Mouse (Mus musculus) hindbrain, embryonic 16.5 days (tissue): ENCODE measurements around the gene Aamp. TPM values are rescaled to one million over a fixed set of nuclear protein-coding genes. Genes with fewer than 3 reads are reported as not detected.
"Not testable (repeated sequence)": the region's sequence is repeated elsewhere in the genome, so short reads cannot be mapped to it uniquely, and the experiment has no call there.

ENCODE experiments used
- ATAC-seq: fragments of 200-750 bp; cut with Nextera tagmentation; 2 replicates; pipeline ENCODE4 v1.8.0; 2017; ENCODE audit warnings: moderate TSS enrichment, moderate library complexity
- H3K27ac ChIP-seq: fragments of 300-500 bp; sonication (generic); 2 replicates; pipeline ENCODE4 v1.5.1; 2014; ENCODE audit warnings: low read depth, mild to moderate bottlenecking, control low read depth, low read length, moderate library complexity
- H3K27me3 ChIP-seq: fragments of 300-500 bp; sonication (generic); replicated peaks from 2 replicates; pipeline ENCODE4 v1.6.1; 2014; ENCODE audit warnings: low read length; ENCODE audit not compliant: control insufficient read depth, insufficient read depth
- H3K36me3 ChIP-seq: fragments of 300-500 bp; sonication (generic); 2 replicates; pipeline ENCODE4 v1.6.1; 2014; ENCODE audit warnings: mild to moderate bottlenecking, low read length, moderate library complexity, mixed read lengths; ENCODE audit not compliant: control insufficient read depth, insufficient read depth
- H3K4me1 ChIP-seq: fragments of 300-500 bp; sonication (generic); 2 replicates; pipeline ENCODE4 v1.6.1; 2014; ENCODE audit warnings: low read depth, low read length; ENCODE audit not compliant: control insufficient read depth, insufficient read depth
- H3K4me2 ChIP-seq: fragments of 300-500 bp; sonication (generic); 2 replicates; pipeline ENCODE4 v1.6.1; 2014; ENCODE audit warnings: mild to moderate bottlenecking, low read length, control low read depth, moderate library complexity
- H3K4me3 ChIP-seq: fragments of 300-500 bp; sonication (generic); 2 replicates; pipeline ENCODE4 v1.5.1; 2014; ENCODE audit warnings: mild to moderate bottlenecking, low read length, control low read depth, moderate library complexity
- H3K9ac ChIP-seq: fragments of 300-500 bp; sonication (generic); 2 replicates; pipeline ENCODE4 v1.6.1; 2014; ENCODE audit warnings: low read depth, mild to moderate bottlenecking, control low read depth, low read length, moderate library complexity
- H3K9me3 ChIP-seq: fragments of 300-500 bp; sonication (generic); 2 replicates; pipeline ENCODE4 v1.6.1; 2014; ENCODE audit warnings: mild to moderate bottlenecking, low read length, moderate library complexity; ENCODE audit not compliant: control insufficient read depth
- WGBS: fragments of 180-500 bp; shearing (Covaris S2); extraction: QIAGEN DNeasy Blood & Tissue Kit; methylation state at CpG from one replicate; pipeline ENCODE4 v1.1.7; 2014; 5-methylcytosine and 5-hydroxymethylcytosine counted together
- polyA plus RNA-seq: library from polyadenylated mRNA; unstranded; fragments of >200 nt; fragmentation: Nextera tagmentation; extraction: Ambion mirVana; gene quantifications from 2 replicates; pipeline ENCODE4 v1.2.1, GENCODE M21; 2015

The Aamp gene
- polyA plus RNA-seq, result 237 and 241 TPM in 2 replicates

DNA sequence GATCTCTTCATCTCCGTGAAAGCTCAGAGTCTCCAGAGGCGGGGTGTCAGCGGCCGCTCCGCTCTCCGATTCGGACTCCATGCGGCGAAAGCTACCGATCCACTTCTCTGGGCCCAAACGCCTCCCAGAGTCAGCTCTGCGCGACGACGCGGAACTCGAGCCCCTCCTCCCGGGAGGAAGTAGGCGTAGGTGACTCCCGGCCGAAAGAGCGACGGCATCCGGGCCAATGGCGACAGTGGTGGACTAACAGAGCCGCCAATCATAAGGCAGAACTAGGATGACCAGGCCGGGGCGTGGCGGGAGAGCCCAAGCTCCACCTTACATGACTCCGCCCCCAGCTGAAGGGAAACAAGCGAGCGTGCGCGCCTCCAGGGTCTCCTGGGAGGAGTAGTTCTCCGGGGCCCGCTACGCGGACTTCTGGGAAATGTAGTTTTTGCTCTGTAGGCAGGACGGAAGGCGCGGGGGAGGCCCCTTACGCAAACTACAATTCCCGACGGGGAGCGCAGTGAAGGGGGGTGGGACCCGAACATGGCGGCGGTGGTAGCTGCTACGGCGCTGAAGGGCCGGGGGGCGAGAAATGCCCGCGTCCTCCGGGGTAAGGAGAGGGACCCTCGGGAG is at the start of gene Aamp, which contains the start of gene Pnkd:
TSS of gene Aamp (minus strand) at position 196 of the 618 bp plus-strand sequence.
TSS of gene Pnkd (plus strand) at position 388 of the 618 bp plus-strand sequence.
- under 1% methylated on average over 56 of the region's 56 CpGs for WGBS
- ATAC-seq, result peak; percentile 97
- H3K36me3 ChIP-seq, result peaks cover 23% of the 10 kb centered on the region
- peak within 1 kb of the TSS; percentile 84 for H3K9ac ChIP-seq
- no peaks in the 10 kb centered on the region for H3K27me3 ChIP-seq
- H3K9me3 ChIP-seq, result no peaks in the 10 kb centered on the region
- H3K4me1 ChIP-seq, result peaks cover 21% of the 10 kb centered on the region
- peak within 1 kb of the TSS; percentile 84 for H3K27ac ChIP-seq
- H3K4me2 ChIP-seq, result peak within 1 kb of the TSS; percentile 90
- peak within 1 kb of the TSS; percentile 86 for H3K4me3 ChIP-seq

DNA sequence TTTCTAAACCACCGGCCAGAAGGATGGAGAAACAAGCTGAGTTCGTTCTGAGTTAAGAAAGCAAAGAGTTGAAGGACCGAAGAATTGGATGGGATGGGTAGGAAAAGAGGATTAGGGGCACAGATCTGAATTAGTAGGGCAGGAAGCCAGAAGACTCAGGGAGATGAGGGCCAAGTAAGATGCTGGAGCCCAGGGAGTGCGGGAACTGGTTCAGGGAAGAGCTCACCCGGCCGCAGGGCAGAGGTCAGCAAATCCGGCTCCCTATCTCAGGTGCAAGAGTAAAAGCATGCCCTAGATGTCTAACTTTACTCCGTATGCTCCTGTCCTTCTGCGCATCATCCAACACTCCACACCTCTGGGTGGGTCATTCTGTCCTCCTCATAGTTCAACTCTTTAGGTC is 48.4 kb upstream of the Aamp start:
- WGBS, result 4% methylated on average over 8 of the region's 9 CpGs
- Histone ChIP-seq H3K36me3 (no peaks in the 10 kb centered on the region; the same call in 1 of the 2 replicates), H3K9me3 (no peaks in the 10 kb centered on the region), H3K9ac (peak overlapping the region; percentile 67), H3K4me2 (peak overlapping the region; percentile 71), H3K4me3 (peak overlapping the region; percentile 53), H3K27me3 (no peaks in the 10 kb centered on the region), H3K4me1 (peaks cover 17% of the 10 kb centered on the region), H3K27ac (peak overlapping the region; percentile 84)
- ATAC-seq, result peak; percentile 6

DNA sequence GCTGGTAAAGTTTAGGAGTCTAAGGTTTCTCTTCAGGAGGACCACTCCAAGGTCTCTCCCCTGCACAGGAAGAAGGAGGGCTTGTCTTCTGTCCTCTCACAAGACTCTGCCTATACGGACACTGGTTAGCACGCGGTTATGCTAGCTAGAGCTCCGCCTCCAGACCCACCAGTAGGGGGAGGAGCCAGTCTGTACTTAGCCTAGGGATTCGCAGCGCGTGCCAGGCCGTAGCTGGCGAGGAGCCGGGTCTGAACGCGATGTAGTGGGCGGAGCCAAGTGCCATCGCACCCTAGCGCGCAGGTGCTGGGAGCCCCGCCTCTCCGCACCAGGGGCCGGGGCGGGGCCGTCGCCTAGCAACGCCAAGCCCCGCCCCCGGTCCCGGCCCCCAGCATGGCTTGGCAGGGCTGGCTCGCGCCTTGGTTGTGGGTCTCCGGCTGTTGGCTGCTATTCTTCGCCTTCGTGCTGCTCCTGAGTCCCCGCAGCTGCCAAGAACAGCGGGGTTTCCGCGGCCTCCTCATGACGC is 47.8 kb upstream of the Aamp start:
- Histone ChIP-seq H3K4me1 (peaks cover 17% of the 10 kb centered on the region), H3K36me3 (no peaks in the 10 kb centered on the region; the same call in 1 of the 2 replicates), H3K9me3 (no peaks in the 10 kb centered on the region), H3K27ac (peak overlapping the region; percentile 84), H3K27me3 (no peaks in the 10 kb centered on the region), H3K9ac (peak overlapping the region; percentile 67), H3K4me2 (peak overlapping the region; percentile 71), H3K4me3 (peak overlapping the region; percentile 53)
- WGBS, result 0% methylated on average over 33 of the region's 36 CpGs
- peak; percentile 96 for ATAC-seq

DNA sequence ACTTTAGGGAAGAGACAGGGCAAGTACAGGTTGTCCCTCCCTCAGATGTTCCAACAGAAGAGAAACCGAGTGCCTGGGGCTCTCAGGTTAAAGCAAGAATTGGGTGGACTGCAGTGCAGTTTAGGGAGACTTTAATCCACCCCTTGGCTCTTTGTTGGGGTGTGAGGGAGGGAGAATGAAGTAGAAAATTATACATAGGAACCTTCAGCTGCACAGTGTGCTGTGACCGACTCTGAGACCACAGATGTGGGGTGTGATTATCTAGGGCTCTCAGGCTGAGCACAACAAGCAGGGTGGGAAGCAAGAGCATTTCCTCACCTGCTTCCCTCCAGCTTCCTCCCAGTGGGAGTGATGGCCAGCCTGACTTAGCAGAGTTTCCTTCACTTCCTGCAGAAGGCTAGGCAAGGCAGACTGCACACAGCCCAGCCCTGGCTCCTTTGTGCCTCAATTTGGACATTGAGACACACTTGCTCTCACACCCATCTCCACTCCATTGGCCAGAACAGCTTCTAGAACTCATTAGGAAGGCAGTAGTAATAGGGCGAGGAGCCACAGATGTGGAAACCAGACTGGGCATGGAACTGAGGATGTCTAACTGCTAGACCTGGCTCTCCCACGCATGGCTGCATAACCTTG is 46.6 kb upstream of the Aamp start:
- H3K4me1 ChIP-seq, result peaks cover 17% of the 10 kb centered on the region
- peak overlapping the region; percentile 84; the same call in 1 of the 2 replicates for H3K27ac ChIP-seq
- H3K4me3 ChIP-seq, result no peak overlapping the region
- no peak overlapping the region for H3K4me2 ChIP-seq
- no peak overlapping the region for H3K9ac ChIP-seq
- WGBS, result 80% methylated on average over 4 of the region's 4 CpGs
- H3K36me3 ChIP-seq, result no peaks in the 10 kb centered on the region; the same call in 1 of the 2 replicates
- H3K27me3 ChIP-seq, result no peaks in the 10 kb centered on the region
- H3K9me3 ChIP-seq, result no peaks in the 10 kb centered on the region
- ATAC-seq, result no peak

DNA sequence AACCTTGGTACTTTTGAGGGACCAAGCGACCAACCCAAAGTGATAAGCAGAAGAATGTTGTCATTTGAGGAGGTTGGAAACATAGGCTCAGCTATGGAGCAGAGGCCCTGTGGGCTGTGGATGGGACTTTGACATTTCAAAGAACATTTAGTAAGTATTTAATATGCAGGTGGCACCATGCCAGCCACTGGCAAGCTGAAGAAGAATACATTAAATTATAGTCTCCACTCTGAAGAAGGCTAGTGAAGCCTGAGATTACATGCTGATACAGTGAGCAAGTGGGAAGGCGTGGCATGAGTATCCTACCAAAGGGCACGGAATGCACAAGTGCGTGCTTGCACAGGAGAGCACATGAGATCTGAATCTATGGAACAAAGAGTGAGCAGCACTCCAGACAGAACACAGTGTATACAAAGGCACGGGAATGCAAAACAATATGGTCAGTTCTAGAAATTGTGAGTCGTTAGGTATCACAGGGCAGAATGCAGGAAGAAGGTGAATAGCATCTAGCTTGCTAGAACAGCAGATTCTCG is 45.4 kb upstream of the Aamp start:
- Histone ChIP-seq H3K9ac (no peak overlapping the region), H3K4me1 (peaks cover 17% of the 10 kb centered on the region), H3K4me3 (no peak overlapping the region), H3K9me3 (no peaks in the 10 kb centered on the region), H3K36me3 (no peaks in the 10 kb centered on the region; the same call in 1 of the 2 replicates), H3K27me3 (no peaks in the 10 kb centered on the region), H3K27ac (no peak overlapping the region), H3K4me2 (no peak overlapping the region)
- WGBS, result 70% methylated on average over 7 of the region's 7 CpGs
- no peak for ATAC-seq

DNA sequence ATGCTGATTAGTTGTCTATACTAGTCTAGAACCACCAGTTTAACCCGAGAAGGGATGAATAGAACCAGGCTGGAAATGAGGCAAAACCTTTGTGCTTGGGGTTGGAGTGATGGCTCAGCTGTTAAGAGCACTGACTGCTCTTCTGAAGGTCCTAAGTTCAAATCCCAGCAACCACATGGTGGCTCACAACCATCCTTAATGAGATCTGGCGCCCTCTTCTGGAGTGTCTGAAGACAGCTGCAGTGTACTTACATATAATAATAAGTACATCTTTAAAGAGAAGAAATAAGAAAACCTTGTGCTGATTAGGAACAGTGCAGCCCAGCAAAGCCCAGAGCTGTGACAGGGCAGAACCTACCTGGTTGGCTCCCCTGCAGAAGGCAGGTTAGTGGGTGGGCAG is 42.4 kb upstream of the Aamp start:
- H3K27ac ChIP-seq, ATAC-seq, H3K4me2 ChIP-seq, H3K4me1 ChIP-seq, H3K9ac ChIP-seq, H3K27me3 ChIP-seq, H3K4me3 ChIP-seq, H3K36me3 ChIP-seq, H3K9me3 ChIP-seq: not testable (repeated sequence)
- WGBS, result 79% methylated on average over 2 of the region's 2 CpGs

DNA sequence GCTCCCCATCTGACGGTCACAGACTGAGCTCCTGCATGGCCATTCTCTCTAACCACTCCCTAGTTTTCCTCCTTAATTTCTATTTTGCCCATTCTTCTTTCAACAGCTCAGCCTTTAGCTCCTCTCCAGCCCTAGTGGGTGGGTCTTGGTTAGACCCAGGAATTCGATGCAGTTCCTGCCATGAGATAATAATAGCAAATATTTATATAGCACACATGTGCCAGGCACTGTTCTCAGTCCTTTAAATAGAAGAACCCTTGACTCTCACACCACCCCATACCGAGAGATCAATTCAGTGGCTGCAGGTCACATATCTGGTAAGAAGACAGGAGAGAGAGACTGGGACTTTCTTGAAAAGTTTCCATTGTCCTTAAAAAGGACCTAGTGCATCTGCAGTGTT is 36.9 kb upstream of the Aamp start:
- H3K4me2 ChIP-seq, result no peak overlapping the region
- 88% methylated on average over 3 of the region's 3 CpGs for WGBS
- no peak overlapping the region for H3K27ac ChIP-seq
- H3K36me3 ChIP-seq, result no peaks in the 10 kb centered on the region
- no peaks in the 10 kb centered on the region for H3K27me3 ChIP-seq
- no peak for ATAC-seq
- no peak overlapping the region for H3K9ac ChIP-seq
- H3K9me3 ChIP-seq, result no peaks in the 10 kb centered on the region
- H3K4me1 ChIP-seq, result no peaks in the 10 kb centered on the region
- H3K4me3 ChIP-seq, result no peak overlapping the region

DNA sequence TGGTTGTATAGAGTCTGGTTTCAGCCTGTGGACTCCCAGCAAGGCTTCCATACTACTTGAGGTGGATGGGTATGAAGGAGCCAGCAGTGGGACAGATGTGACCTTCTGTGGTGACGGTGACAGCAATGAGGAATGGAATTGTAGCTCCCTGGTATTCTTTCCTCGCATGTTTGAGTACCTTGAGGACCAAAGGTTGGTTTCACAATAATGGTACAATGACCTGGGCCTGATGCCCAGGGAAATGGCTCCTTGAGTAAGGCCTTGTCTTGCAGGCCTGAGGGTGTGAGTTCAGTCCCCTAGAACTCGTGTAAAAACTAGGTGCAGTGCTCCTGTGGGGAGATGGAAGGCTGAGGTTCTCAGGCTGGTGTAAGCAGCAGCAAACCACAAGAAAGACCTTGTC is 34.2 kb upstream of the Aamp start:
- WGBS, result 93% methylated on average over 3 of the region's 3 CpGs
- Histone ChIP-seq H3K4me2 (no peak overlapping the region), H3K9ac (no peak overlapping the region), H3K9me3 (no peaks in the 10 kb centered on the region), H3K4me3 (no peak overlapping the region), H3K4me1 (no peaks in the 10 kb centered on the region), H3K27ac (no peak overlapping the region), H3K36me3 (no peaks in the 10 kb centered on the region), H3K27me3 (no peaks in the 10 kb centered on the region)
- no peak for ATAC-seq

DNA sequence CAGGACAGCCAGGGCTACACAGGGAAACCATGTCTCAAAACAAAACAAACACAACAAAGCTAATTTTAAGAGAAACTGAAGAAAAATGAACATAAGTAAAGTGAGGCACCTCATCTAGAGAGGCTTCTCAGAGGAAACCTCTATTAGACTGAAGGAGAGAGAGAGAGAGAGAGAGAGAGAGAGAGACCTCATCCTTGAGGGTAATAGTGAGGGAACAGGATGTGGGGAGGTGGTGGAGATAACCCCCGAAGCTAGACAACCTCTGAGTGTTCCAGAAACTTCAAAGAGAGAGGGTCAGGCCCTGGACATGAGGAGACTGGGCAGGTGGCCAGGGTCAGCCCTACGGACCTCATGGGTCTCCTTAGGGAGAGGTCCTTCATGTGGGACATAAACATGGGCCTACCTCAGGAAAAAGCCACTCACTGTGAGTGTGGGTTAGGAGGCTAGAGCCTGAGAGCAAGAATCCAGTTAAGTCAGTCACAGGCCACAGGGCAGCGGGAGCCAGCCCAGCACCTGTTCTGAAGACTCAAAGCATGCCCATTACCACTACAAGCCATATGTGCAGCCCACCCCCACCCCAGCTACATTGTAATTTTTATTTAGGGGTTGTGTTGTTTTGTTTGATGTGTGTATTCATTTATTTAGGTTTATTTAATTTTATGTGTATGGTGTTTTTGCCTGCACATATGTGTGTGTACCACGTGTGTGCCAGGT is 31.7 kb upstream of the Aamp start:
- H3K9ac ChIP-seq, result no peak overlapping the region
- no peak overlapping the region for H3K4me3 ChIP-seq
- no peaks in the 10 kb centered on the region for H3K4me1 ChIP-seq
- no peak overlapping the region for H3K4me2 ChIP-seq
- no peaks in the 10 kb centered on the region for H3K27me3 ChIP-seq
- no peaks in the 10 kb centered on the region for H3K9me3 ChIP-seq
- WGBS, result 85% methylated on average over 4 of the region's 4 CpGs
- no peaks in the 10 kb centered on the region for H3K36me3 ChIP-seq
- H3K27ac ChIP-seq, result no peak overlapping the region
- no peak for ATAC-seq
